Mouse (Mus musculus) olfactory bulb, adult 2 months (tissue): ENCODE measurements around the gene Arrb1.

Experiments used
- CTCF ChIP-seq: fragments of 200-500 bp; IDR thresholded peaks from 2 replicates; pipeline ENCODE4 v1.5.1; 2012; ENCODE audit warnings: low read depth, mild to moderate bottlenecking, low read length, moderate library complexity; ENCODE audit not compliant: insufficient read depth
- POLR2A ChIP-seq: fragments of 200-500 bp; IDR thresholded peaks from 2 replicates; pipeline ENCODE4 v1.6.1; 2012; ENCODE audit warnings: mild to moderate bottlenecking, low read depth, low read length, moderate library complexity; ENCODE audit not compliant: insufficient read depth

- TF ChIP-seq POLR2A, result no peak
- no peak for TF ChIP-seq CTCF
Measured at GRCm38 (mm10) chr7:99605058-99605457, 69.8 kb downstream of the Arrb1 start.
